Mouse (Mus musculus) G1E (cell line): ENCODE data around the gene Sel1l3.

Experiments used
- CTCF ChIP-seq: IDR thresholded peaks from 2 replicates; pipeline ENCODE4 v1.5.1; 2012; ENCODE audit warnings: low read depth, low read length, inconsistent platforms, mixed read lengths
- GATA1 ChIP-seq: IDR thresholded peaks from 2 replicates; pipeline ENCODE4 v1.6.1; 2012; ENCODE audit warnings: borderline replicate concordance, low read length, inconsistent platforms, mixed read lengths
- GATA2 ChIP-seq: IDR thresholded peaks from 2 replicates; pipeline ENCODE4 v1.6.1; 2012; ENCODE audit warnings: low read depth, low read length, inconsistent platforms, borderline replicate concordance
- POLR2AphosphoS5 ChIP-seq: IDR thresholded peaks from 2 replicates; pipeline ENCODE4 v1.6.1; 2012; ENCODE audit warnings: low read depth, low read length, inconsistent platforms; ENCODE audit not compliant: insufficient replicate concordance
- TAL1 ChIP-seq: conservative IDR thresholded peaks from 2 replicates; pipeline ENCODE4 v1.6.1; 2012; ENCODE audit warnings: low read depth, low read length, inconsistent platforms, mixed read lengths

DNA sequence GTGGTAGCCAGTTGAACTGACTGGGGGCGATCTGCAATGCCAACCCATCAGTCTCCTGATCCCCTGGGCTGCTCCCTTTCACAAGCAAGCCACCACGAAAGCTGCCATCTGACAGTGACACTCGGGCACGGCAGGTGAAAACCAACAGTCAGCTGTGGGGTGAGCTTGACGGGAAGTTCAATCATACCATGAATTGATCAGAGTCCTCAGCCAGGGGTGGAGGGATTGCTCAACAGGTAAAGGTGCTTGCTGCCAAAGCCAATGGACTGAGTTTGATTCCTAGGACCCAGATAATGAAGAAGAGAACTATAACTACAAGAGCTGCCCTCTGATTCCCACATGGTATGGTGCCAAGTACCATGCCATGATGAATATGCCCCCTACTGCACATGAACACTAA is 40.4 kb upstream of the Sel1l3 start:
- TF ChIP-seq CTCF (no peak), TAL1 (no peak), GATA1 (no peak), GATA2 (no peak), POLR2AphosphoS5 (no peak)
